Mouse (Mus musculus) monocyte, adult 2 months (primary cell): ENCODE results near the gene Pdx1.
A peak's percentile ranks its signal among the peaks of the same experiment; 100 is the strongest.

Experiments
- DNase-seq, 2 experiments: peaks; one replicate each; pipeline ENCODE4 v3.0.0; 2022; ENCODE audit warnings: low spot score in 2 of 2, low read depth in 1 of 2

The Pdx1 gene

DNA sequence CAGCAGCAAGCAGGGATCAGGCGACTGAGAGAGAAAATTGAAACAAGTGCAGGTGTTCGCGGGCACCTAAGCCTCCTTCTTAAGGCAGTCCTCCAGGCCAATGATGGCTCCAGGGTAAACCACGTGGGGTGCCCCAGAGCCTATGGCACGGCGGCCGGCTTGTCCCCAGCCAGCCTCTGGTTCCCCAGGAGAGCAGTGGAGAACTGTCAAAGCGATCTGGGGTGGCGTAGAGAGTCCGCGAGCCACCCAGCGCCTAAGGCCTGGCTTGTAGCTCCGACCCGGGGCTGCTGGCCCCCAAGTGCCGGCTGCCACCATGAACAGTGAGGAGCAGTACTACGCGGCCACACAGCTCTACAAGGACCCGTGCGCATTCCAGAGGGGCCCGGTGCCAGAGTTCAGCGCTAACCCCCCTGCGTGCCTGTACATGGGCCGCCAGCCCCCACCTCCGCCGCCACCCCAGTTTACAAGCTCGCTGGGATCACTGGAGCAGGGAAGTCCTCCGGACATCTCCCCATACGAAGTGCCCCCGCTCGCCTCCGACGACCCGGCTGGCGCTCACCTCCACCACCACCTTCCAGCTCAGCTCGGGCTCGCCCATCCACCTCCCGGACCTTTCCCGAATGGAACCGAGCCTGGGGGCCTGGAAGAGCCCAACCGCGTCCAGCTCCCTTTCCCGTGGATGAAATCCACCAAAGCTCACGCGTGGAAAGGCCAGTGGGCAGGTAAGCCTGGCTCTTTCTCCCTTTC is at the start of gene Pdx1:
Gene Pdx1, plus strand, starts transcription at position 34 of the 747 bp plus-strand sequence.
- DNase-seq: no peak

DNA sequence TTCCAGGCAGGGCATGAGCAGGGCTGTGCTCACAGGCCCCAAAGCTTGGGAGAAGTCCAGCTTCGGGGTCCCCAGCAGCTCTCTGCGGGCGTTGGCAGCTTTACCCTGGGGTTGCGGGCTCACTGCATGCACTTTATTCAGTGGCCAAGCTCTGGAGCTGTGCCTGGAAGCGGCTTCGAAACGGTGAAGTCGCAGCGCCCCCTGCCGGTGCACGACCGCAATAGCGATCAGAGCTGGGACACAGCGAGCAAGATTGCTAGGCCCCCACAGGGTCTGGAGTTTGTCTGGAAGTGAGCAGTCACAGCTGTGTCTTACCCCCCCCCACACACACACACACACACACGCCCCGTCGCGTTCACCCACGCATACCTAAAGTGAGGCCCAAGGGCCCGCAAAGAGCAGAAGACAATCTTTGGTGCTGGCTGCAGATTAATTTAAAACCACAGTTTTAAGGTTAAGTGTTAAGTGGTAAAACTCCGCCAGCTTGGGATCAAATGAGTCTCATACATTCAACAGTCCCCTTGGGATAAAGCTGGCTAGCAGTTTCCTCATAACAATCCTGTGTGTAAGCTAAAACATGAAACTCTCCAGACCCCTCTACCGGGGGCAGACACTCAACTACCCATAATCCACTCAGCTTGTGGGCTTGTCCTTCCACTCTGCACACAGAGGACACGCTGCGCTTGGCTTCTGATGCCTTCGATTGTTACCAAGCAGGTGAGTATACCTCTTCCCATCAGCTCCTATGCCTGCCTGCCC is 42.2 kb upstream of the Pdx1 start:
- DNase-seq: peak; percentile 5 to 30

GRCm38 (mm10) chr5:147235406-147236309 is 34.1 kb upstream of the Pdx1 start:
- DNase-seq: no peak

DNA sequence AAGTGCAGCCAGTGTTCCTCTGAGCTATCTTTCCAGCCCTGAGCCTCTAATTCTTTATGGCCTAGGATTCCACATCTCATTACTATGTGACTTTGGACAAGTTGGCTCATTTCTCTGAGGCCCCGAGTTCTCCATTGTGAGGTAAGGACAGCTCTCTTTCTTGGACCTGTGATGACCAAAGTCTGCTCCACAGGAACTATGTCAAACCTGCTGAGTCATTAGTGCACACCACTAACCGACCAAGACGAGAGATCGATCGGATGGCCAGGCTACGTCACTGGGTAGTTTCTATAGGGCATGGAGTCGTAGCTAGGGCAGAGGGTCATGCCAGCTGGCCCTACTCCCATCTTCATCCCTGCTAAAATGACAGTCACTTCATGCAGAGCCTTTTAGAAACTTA is 25.9 kb upstream of the Pdx1 start:
- no peak for DNase-seq

DNA sequence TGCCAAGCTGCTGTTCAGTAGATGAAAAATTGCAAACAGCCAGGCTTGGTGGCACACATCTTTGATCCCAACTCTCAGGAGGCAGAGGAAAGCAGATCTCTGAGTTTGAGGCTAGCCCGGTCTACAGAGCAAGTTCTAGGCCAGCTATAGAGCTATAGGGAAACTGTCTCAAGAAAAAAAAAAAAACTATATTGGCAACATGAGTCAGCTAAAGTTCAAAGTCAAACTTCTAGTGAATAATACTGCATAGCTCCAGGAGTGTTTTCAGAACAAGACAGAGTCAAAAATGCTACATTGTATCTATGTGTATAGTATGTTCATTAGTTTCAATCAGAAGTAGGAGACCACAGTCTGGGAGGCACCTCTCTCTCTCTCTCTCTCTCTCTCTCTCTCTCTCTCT is 9.6 kb upstream of the Pdx1 start:
- DNase-seq: no peak

DNA sequence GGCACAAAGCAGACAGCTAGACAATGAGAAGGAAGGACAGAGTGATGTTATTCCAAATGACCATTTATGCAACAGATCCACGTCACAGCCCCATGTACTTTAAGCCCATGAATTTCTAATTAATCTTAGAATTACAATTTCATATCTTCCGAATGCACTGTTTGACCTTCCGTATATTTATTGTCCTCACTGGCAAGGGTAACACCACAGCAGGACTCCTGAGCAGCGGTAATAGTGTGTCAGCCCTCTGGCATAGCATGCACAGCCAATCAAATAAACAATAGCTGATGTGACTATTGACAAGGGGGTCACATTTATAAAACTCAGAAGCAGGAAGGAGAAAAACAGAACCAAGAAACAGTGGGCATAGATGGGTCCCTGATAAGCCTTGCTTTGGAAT is 9.0 kb upstream of the Pdx1 start:
- no peak for DNase-seq

GRCm38 (mm10) chr5:147261899-147262541 is 7.7 kb upstream of the Pdx1 start:
- no peak for DNase-seq

- DNase-seq: no peak
These were observed 5.8 kb upstream of the Pdx1 start for GRCm38 (mm10) chr5:147263945-147264344.

DNA sequence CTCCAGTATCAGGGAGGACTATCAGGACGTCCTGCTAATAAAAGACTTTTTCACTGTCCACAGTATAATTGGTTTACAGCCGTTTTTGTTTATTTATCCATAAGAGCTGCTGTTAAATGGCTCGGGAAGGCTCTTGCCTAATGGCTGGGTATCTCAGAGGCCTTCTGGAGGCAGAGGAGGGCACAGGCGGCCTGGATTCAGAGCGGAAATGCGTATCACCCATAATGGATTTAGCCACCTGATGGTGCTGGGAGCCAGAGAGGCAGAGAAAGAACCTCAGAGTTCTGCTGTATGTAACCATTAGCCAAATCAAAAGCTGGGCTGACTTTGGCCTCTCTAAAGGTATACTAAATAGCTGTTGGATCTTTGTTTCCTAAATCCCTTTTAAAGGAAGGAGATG is 2.3 kb upstream of the Pdx1 start:
- no peak for DNase-seq

DNA sequence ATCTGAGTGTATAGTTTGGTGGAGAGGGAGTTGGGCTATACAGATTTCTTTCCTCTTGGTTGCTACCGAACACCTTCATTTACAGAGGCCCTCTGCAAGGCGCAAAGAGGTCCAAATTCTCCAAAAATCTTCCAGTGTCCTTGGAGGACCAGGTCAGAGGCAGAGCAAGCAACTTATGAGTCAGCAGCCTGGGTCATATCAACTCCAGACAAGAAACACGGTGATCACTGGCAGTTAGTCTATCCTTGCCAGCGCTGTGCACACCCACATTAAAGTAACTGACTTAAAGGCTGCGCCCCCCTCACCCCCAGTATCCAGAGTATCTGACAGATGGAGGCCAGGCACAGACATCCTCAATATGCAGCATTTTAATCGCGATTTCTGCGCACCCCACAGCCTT is 1.0 kb upstream of the Pdx1 start:
- no peak for DNase-seq

DNA sequence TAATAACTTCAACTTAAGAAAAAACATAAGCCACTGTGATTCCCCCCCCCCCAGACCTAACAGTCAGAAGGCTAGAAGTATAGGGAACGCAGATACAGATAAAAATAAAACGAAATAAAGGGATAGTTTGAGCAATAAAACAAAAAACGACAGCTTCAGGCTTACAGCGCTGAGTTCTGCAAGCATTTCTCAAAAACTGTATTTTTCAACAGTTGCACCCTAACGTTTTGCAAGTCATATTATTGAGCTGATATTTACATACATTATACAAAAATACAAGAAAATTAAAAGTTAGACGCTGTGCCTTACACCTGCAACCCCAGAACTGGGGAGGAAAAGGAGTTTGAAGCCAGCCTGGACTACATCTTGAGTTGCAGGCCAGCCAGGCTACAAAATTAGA is 388 bp upstream of the Pdx1 start:
- no peak for DNase-seq

- no peak for DNase-seq
These were observed 1.2 kb downstream of the Pdx1 start for GRCm38 (mm10) chr5:147270673-147271655.

GRCm38 (mm10) chr5:147272046-147272807 is 2.5 kb downstream of the Pdx1 start:
- no peak for DNase-seq

GRCm38 (mm10) chr5:147272808-147273345 is 3.1 kb downstream of the Pdx1 start:
- DNase-seq: no peak

- DNase-seq: no peak
These were observed 4.7 kb downstream of the Pdx1 start for GRCm38 (mm10) chr5:147274174-147275141.

GRCm38 (mm10) chr5:147275761-147276160 is 6.0 kb downstream of the Pdx1 start:
- no peak for DNase-seq

DNA sequence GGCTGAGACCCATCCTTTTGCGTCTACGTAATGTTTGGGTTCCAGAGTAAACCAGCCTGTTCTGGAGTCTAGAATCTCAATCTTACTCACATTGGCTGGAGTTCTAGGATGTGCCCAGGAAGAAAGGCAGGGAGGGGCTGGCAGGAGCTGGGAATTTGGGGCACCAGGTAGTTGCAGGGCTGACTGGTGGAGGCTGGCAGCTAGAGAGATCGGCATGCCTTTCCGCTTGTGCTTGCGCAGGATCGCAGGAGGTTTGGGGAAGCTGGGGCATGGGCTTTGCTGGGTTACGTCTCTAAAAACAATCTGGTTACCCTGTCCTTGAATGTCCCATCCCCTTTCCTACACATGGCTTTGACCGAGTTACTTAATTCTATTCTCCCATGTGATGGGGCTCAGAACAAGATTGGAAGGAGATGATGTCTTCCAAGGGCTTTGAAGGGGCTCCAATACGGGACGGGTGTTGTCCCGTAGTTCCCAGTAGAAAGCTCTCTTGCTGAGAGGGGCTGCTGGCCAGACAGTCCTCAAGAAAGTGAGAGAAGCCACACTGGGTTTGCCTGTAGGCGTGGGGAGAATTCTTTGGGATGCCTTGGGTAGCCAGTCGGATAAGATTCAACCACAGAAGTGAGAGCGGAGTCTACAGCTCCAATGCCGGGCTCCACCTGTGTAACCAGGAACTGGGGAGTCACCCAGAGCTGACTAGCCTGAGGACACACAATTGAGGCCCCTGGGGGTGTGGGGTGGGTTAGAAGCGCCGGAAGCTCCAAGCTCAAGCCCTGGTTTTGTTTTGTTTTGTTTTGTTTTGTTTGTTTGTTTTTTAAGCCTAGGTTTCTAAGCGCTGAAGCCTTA is 7.2 kb downstream of the Pdx1 start:
- DNase-seq: no peak
